Mouse (Mus musculus) lung, adult 2 months (tissue): Measurements from ENCODE around the gene Dhfr. TPM values are rescaled to one million over a fixed set of nuclear protein-coding genes. Genes with fewer than 3 reads are reported as not detected.
"Not testable (repeated sequence)": the region's sequence is repeated elsewhere in the genome, so short reads cannot be mapped to it uniquely, and the experiment has no call there.

Experiments used
- DNase-seq: peaks from one replicate; pipeline ENCODE4 v3.0.0; 2022
- H3K4me1 ChIP-seq: fragments of 200-500 bp; 2 replicates; pipeline ENCODE4 v1.6.1; 2011; ENCODE audit warnings: low read length; ENCODE audit not compliant: control insufficient read depth, insufficient read depth
- H3K4me3 ChIP-seq: fragments of 200-500 bp; replicated peaks from 2 replicates; pipeline ENCODE3; 2011; ENCODE audit warnings: low read depth, mild to moderate bottlenecking, control low read depth, low read length; ENCODE audit errors: extremely low read depth
- CTCF ChIP-seq: fragments of 200-500 bp; IDR thresholded peaks from 2 replicates; pipeline ENCODE4 v1.5.1; 2011; ENCODE audit warnings: mild to moderate bottlenecking, low read length, control low read depth; ENCODE audit not compliant: insufficient read depth
- POLR2A ChIP-seq: fragments of 200-500 bp; IDR thresholded peaks from 2 replicates; pipeline ENCODE4 v1.6.1; 2011; ENCODE audit warnings: low read depth, mild to moderate bottlenecking, control low read depth, low read length, borderline replicate concordance; ENCODE audit errors: extremely low read depth
- WGBS: fragments of 180-500 bp; shearing (Covaris S2); methylation state at CpG from one replicate; pipeline ENCODE4 v1.1.7; 2018; 5-methylcytosine and 5-hydroxymethylcytosine counted together
- polyA plus RNA-seq: library from polyadenylated mRNA; depleted of rRNA; stranded (reverse); fragments of >200 nt; gene quantifications from 2 replicates; pipeline ENCODE4 v1.2.3, GENCODE M21; 2012

The Dhfr gene
- polyA plus RNA-seq, 1 experiment, result 0.57 TPM

GRCm38 (mm10) chr13:92365312-92365711 is 10.8 kb downstream of the Dhfr start:
- Histone ChIP-seq H3K4me3 (no peak overlapping the region), H3K4me1 (no peaks in the 10 kb centered on the region)
- WGBS, result 65% methylated on average over 4 of the region's 4 CpGs
- TF ChIP-seq POLR2A (no peak), CTCF (no peak)
- DNase-seq, result no peak

GRCm38 (mm10) chr13:92370811-92371210 is 16.3 kb downstream of the Dhfr start:
- 86% methylated on average over 3 of the region's 3 CpGs for WGBS
- Histone ChIP-seq H3K4me1 (no peaks in the 10 kb centered on the region), H3K4me3 (no peak overlapping the region)
- no peak for DNase-seq
- TF ChIP-seq POLR2A (no peak), CTCF (no peak)

GRCm38 (mm10) chr13:92371466-92371865 is 16.9 kb downstream of the Dhfr start:
- not testable (repeated sequence) for DNase-seq, H3K4me3 ChIP-seq, H3K4me1 ChIP-seq
- WGBS, result 96% methylated on average over 6 of the region's 6 CpGs

GRCm38 (mm10) chr13:92387367-92387766 is 32.8 kb downstream of the Dhfr start:
- WGBS, result 80% methylated on average over 3 of the region's 3 CpGs
- Histone ChIP-seq H3K4me3 (no peak overlapping the region), H3K4me1 (no peaks in the 10 kb centered on the region)
- no peak for DNase-seq
- no peak for TF ChIP-seq POLR2A
- TF ChIP-seq CTCF, result no peak

GRCm38 (mm10) chr13:92393047-92393661 is 38.6 kb downstream of the Dhfr start:
- DNase-seq, result no peak
- Histone ChIP-seq H3K4me3 (no peak overlapping the region), H3K4me1 (no peaks in the 10 kb centered on the region)
- 64% methylated on average over 12 of the region's 12 CpGs for WGBS
- no peak for TF ChIP-seq POLR2A
- TF ChIP-seq CTCF, result no peak

- no peak for DNase-seq
- H3K4me1 ChIP-seq, result no peaks in the 10 kb centered on the region
- WGBS, result 74% methylated on average over 11 of the region's 11 CpGs
- TF ChIP-seq POLR2A, result no peak
- TF ChIP-seq CTCF, result no peak
- no peak overlapping the region for H3K4me3 ChIP-seq
These were observed 44.2 kb downstream of the Dhfr start for GRCm38 (mm10) chr13:92398491-92399384.

- WGBS, result 35% methylated on average over 2 of the region's 2 CpGs
- DNase-seq, result no peak
- TF ChIP-seq POLR2A, result no peak
- TF ChIP-seq CTCF, result no peak
These were observed 47.5 kb downstream of the Dhfr start for GRCm38 (mm10) chr13:92402063-92402462.

GRCm38 (mm10) chr13:92403496-92403895 is 49.0 kb downstream of the Dhfr start:
- H3K4me3 ChIP-seq, result no peak overlapping the region
- DNase-seq, result no peak
- TF ChIP-seq POLR2A (no peak), CTCF (no peak)
- WGBS, result 83% methylated on average over 3 of the region's 3 CpGs
- H3K4me1 ChIP-seq, result no peaks in the 10 kb centered on the region

More at GRCm38 (mm10) chr13:92402063-92402462, 47.5 kb downstream of the Dhfr start:
- no peak overlapping the region for H3K4me3 ChIP-seq
- no peaks in the 10 kb centered on the region for H3K4me1 ChIP-seq

- TF ChIP-seq CTCF (no peak), POLR2A (no peak)
- no peak for DNase-seq
- Histone ChIP-seq H3K4me3 (no peak overlapping the region), H3K4me1 (no peaks in the 10 kb centered on the region)
- WGBS, result 71% methylated on average over 2 of the region's 2 CpGs
These were observed 56.0 kb downstream of the Dhfr start for GRCm38 (mm10) chr13:92410486-92410885.

- WGBS, result 80% methylated on average over 11 of the region's 11 CpGs
These were observed 65.1 kb downstream of the Dhfr start for GRCm38 (mm10) chr13:92419630-92420029.

More at GRCm38 (mm10) chr13:92419630-92420029, 65.1 kb downstream of the Dhfr start:
- Histone ChIP-seq H3K4me1 (no peaks in the 10 kb centered on the region), H3K4me3 (no peak overlapping the region)
- TF ChIP-seq POLR2A (no peak), CTCF (no peak)
- no peak for DNase-seq
